Mouse (Mus musculus) liver, embryonic 16.5 days (tissue): ENCODE measurements around the gene Etl4. TPM values are rescaled to one million over a fixed set of nuclear protein-coding genes. Genes with fewer than 3 reads are reported as not detected.

Experiments
- ATAC-seq: fragments of 200-750 bp; cut with Nextera tagmentation; 2 replicates; pipeline ENCODE4 v1.8.0; 2017; ENCODE audit warnings: low read depth, mild to moderate bottlenecking, moderate number of reproducible peaks, moderate library complexity
- H3K27ac ChIP-seq: fragments of 300-500 bp; sonication (generic); 2 replicates; pipeline ENCODE4 v1.5.1; 2014; ENCODE audit warnings: mild to moderate bottlenecking, low read length
- H3K27me3 ChIP-seq: fragments of 300-500 bp; sonication (generic); 2 replicates; pipeline ENCODE4 v1.6.1; 2014; ENCODE audit warnings: low read depth, low read length, mixed read lengths; ENCODE audit not compliant: control insufficient read depth, insufficient read depth
- H3K36me3 ChIP-seq: fragments of 300-500 bp; sonication (generic); 2 replicates; pipeline ENCODE4 v1.6.1; 2014; ENCODE audit warnings: mild to moderate bottlenecking; ENCODE audit not compliant: control insufficient read depth, insufficient read depth
- H3K4me1 ChIP-seq: fragments of 300-500 bp; sonication (generic); 2 replicates; pipeline ENCODE4 v1.6.1; 2014; ENCODE audit warnings: low read depth, low read length, mixed read lengths; ENCODE audit not compliant: control insufficient read depth
- H3K4me2 ChIP-seq: fragments of 300-500 bp; sonication (generic); 2 replicates; pipeline ENCODE4 v1.6.1; 2014; ENCODE audit warnings: low read depth, low read length, mixed read lengths
- H3K4me3 ChIP-seq: fragments of 300-500 bp; sonication (generic); 2 replicates; pipeline ENCODE4 v1.5.1; 2014; ENCODE audit warnings: low read depth, mild to moderate bottlenecking, low read length
- H3K9ac ChIP-seq: fragments of 300-500 bp; sonication (generic); 2 replicates; pipeline ENCODE4 v1.6.1; 2014; ENCODE audit warnings: low read depth, low read length
- H3K9me3 ChIP-seq: fragments of 300-500 bp; sonication (generic); replicated peaks from 2 replicates; pipeline ENCODE4 v1.6.1; 2016; ENCODE audit warnings: low read length; ENCODE audit not compliant: control insufficient read depth
- WGBS: fragments of 180-500 bp; shearing (Covaris S2); extraction: QIAGEN DNeasy Blood & Tissue Kit; methylation state at CpG from one replicate; pipeline ENCODE4 v1.1.7; 2014; ENCODE audit not compliant: insufficient replicate concordance; 5-methylcytosine and 5-hydroxymethylcytosine counted together
- polyA plus RNA-seq: library from polyadenylated mRNA; unstranded; fragments of >200 nt; fragmentation: Nextera tagmentation; extraction: Ambion mirVana; gene quantifications from 2 replicates; pipeline ENCODE4 v1.2.1, GENCODE M21; 2015

Gene Etl4
- polyA plus RNA-seq, 1 experiment from 2014 or later, result 3.4 TPM

DNA sequence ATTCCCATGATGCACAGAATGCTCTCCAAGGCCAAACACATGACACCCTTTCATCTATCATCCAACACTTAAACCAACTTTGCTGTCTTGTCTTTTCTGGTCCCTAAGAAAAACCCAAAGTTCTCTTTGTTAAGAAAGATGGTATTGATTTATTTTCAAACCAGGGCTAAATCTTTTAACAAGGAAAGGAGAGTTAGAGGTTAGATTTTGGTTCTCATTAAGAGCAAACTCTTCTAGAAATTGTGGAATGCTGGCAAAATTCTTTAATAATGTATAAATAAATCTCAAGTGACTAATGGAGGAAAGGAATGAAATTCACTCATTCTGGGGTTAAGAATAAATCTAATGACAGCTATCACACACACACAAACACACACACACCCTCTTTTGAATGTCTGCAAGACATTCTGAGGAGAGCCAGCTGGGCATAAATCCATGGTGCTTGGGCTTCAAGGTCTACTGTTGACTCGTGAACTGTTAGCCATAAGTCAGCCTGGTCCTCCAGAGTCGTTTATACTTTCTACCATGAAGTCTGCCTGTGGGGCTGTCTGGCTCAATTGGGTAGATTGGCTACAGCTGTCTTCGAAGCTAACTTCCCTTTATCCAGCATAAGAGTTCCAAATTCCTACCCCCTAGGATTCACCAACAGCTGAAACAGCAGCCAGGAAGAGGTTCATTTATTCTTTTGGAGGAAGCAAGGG is 544.1 kb downstream of the Etl4 start:
- no peaks in the 10 kb centered on the region for H3K9me3 ChIP-seq
- no peak overlapping the region for H3K4me2 ChIP-seq
- H3K27me3 ChIP-seq, result no peaks in the 10 kb centered on the region
- H3K9ac ChIP-seq, result no peak overlapping the region
- H3K36me3 ChIP-seq, result no peaks in the 10 kb centered on the region
- no peak for ATAC-seq
- no peak overlapping the region for H3K27ac ChIP-seq
- H3K4me1 ChIP-seq, result no peaks in the 10 kb centered on the region
- H3K4me3 ChIP-seq, result no peak overlapping the region
- 49% methylated on average over 3 of the region's 3 CpGs for WGBS

DNA sequence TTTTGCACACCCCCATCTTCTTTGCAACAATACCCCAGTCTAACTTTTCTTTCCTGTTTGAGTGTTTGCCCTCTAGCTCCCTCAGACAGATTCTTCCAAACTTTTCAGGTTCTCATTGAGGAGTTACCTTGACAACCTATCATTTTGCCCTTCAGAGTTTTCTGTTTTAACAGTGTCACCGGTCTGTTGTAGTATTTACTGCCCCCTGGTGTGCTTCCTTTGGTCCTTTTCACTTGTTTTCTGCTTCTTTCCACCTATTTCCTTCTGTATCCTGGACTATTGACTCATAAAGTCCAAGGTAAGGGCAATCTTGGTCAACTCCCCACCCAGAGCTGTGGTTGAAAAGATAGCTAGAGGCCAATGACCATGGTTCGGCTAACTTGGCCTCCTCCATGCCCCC is 569.6 kb downstream of the Etl4 start:
- H3K27ac ChIP-seq, result no peak overlapping the region
- no peak overlapping the region for H3K9ac ChIP-seq
- ATAC-seq, result no peak
- H3K4me1 ChIP-seq, result no peaks in the 10 kb centered on the region
- no peaks in the 10 kb centered on the region for H3K27me3 ChIP-seq
- no peak overlapping the region for H3K4me2 ChIP-seq
- no peaks in the 10 kb centered on the region for H3K36me3 ChIP-seq
- WGBS, result 53% methylated on average over 2 of the region's 2 CpGs
- H3K4me3 ChIP-seq, result no peak overlapping the region
- H3K9me3 ChIP-seq, result no peaks in the 10 kb centered on the region

DNA sequence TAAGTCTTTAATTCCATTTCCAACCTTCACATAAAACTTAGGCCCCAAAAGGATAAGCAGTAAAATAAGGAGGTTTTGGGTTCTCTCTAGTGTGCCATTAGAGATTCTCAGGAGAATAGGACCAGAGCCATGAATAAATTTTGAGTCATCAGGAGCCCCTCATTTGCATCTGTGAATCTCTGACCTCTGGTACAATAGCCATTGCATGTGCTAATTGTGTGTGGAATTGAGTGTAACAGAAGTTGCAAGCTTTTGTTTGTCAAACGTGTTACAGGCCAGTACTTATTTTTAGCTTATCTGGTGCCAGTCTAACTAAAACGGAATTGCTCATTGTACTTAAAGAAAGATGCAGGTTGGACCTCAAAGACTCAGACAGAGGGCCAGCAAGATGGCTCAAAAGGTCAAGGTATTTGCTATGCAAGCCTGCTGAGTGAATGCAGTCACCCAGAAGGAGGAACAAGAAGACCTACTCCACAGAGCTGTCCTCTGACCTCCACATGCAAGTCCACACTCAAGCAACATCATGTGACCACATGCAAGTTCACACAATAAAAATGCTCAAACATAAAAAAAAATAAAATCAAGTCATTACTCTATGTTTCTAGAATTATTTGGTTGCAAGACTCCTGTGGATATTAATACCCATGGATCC is 576.7 kb downstream of the Etl4 start:
- no peaks in the 10 kb centered on the region for H3K4me1 ChIP-seq
- WGBS, result 30% methylated on average over 2 of the region's 2 CpGs
- no peaks in the 10 kb centered on the region for H3K9me3 ChIP-seq
- H3K4me3 ChIP-seq, result no peak overlapping the region
- H3K27ac ChIP-seq, result no peak overlapping the region
- no peak overlapping the region for H3K9ac ChIP-seq
- no peaks in the 10 kb centered on the region for H3K27me3 ChIP-seq
- no peak for ATAC-seq
- no peaks in the 10 kb centered on the region for H3K36me3 ChIP-seq
- no peak overlapping the region for H3K4me2 ChIP-seq

DNA sequence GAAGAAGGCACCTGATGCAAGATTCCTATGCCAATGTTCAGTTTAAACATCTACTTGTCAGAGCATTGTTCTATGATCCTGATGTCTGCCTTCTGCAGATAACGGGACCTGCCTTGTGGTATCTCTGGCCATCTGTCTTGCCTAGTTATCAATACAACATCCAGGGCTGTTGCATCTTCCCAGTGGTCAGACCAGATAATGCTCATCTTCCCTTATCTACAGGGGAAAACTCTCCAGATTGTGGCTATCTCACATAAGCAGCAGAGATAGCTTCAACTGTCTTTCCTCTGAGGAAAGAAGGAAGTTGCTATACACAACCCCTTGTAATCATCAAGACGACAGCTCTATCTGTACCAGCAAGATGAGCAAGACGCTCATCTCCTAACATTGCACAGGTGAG is 579.5 kb downstream of the Etl4 start:
- Histone ChIP-seq H3K4me3 (no peak overlapping the region), H3K27me3 (no peaks in the 10 kb centered on the region), H3K9ac (no peak overlapping the region), H3K27ac (no peak overlapping the region), H3K36me3 (no peaks in the 10 kb centered on the region), H3K4me2 (no peak overlapping the region), H3K9me3 (no peaks in the 10 kb centered on the region), H3K4me1 (no peaks in the 10 kb centered on the region)
- whole genome bisulfite sequencing, result 24% methylated on average over 3 of the region's 3 CpGs
- ATAC-seq, result no peak

DNA sequence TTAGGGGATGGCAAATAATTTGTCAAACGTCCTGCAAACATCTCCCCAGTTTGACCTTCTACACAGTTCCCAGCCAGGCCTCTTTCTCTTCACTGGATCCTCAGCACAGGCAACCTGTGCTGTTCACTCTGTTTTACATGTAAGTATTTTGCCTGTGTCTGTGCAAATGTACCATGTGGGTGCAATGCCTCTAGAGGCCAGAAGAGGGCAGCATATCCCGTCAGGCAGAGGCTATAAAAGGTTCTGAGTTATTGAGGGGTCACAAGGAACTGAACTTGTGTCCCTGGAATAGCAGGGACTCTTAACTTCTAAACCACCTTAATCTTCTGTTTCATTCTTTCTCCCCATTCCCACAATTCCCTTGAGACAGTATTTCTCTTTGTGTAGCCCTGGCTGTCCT is 582.5 kb downstream of the Etl4 start:
- no peak for ATAC-seq

DNA sequence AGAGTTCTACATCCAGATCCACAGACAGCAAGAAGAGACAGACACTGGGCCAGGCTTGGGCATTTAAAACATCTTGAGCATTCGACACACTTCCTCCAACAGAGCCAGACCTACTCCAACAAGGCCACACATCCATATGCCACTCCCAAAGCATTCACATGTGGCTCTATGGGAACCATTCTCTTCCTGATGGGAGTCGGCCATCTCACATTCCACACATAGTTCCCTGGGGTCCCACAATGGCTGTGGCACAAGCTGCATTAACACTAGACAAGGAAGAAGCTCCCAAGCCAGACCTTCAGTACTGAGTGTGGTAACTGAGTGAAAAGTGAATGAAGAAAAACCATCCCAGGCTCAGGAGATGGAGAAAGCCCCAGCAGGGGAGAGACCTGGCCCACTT is 584.2 kb downstream of the Etl4 start:
- Histone ChIP-seq H3K4me1 (no peaks in the 10 kb centered on the region), H3K9ac (no peak overlapping the region), H3K27me3 (no peaks in the 10 kb centered on the region), H3K4me3 (no peak overlapping the region), H3K9me3 (no peaks in the 10 kb centered on the region), H3K4me2 (no peak overlapping the region), H3K36me3 (no peaks in the 10 kb centered on the region), H3K27ac (no peak overlapping the region)
- 63% methylated on average over 2 of the region's 2 CpGs for WGBS
- ATAC-seq, result no peak

More for the DNA sequence above, 582.5 kb downstream of the Etl4 start:
- Histone ChIP-seq H3K9ac (no peak overlapping the region), H3K4me3 (no peak overlapping the region), H3K36me3 (no peaks in the 10 kb centered on the region), H3K27me3 (no peaks in the 10 kb centered on the region), H3K4me2 (no peak overlapping the region), H3K4me1 (no peaks in the 10 kb centered on the region), H3K27ac (no peak overlapping the region), H3K9me3 (no peaks in the 10 kb centered on the region)
- 35% methylated on average over 2 of the region's 2 CpGs for WGBS

DNA sequence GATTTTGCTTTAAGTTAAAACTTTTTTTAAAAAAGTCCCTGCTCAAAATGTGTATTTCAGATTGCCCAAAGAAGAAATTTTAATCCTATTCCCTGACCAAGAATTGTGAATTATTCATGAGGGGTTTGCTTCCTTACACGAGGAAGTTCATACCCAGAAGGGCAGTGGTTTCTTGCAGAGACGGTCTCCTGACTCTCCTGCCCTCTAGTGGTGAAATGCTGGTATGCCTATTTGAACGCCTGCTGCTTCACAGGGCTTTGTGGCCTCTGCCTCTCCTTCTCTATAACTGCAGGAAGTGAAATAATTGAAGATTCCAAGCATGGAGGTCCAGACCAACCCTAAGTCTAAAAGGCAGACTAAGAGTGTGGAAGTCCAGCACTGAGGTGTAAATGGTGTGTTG is 585.1 kb downstream of the Etl4 start:
- H3K9me3 ChIP-seq, result no peaks in the 10 kb centered on the region

DNA sequence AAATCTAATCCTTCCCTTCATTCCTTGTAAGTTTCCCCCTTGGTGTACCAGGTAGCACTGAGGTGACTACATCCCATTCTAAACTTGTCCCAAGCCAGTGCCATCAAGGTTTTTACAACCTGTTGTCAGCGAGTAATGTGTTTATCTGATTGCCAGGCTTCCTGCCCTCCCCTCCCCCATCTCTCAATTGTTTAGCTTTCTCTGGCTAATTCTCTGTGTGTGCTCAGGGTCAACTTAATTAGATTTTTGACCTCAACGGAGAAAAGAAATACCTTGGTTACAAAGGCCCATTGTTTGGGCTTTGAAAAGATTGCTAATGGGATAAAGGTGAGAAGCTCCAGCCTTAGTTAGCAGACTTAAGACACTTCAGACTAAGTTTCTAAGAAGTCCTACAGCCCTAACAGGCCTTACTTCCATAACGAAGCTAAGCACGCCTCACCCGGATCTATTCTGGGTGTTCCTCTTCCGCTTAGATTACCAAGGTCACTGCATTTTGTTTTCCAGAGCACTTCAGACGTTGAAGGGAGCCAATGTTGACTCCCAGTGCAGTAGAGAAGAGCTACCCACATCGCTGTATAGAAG is 586.7 kb downstream of the Etl4 start:
- Histone ChIP-seq H3K9ac (no peak overlapping the region), H3K9me3 (no peaks in the 10 kb centered on the region; the same call in 1 of the 2 replicates), H3K4me2 (no peak overlapping the region), H3K36me3 (no peaks in the 10 kb centered on the region), H3K4me3 (no peak overlapping the region), H3K27ac (no peak overlapping the region), H3K4me1 (no peaks in the 10 kb centered on the region), H3K27me3 (no peaks in the 10 kb centered on the region)
- ATAC-seq, result no peak
- 43% methylated on average over 8 of the region's 8 CpGs for WGBS

More for the DNA sequence above, 585.1 kb downstream of the Etl4 start:
- Histone ChIP-seq H3K4me1 (no peaks in the 10 kb centered on the region), H3K4me2 (no peak overlapping the region), H3K27me3 (no peaks in the 10 kb centered on the region), H3K36me3 (no peaks in the 10 kb centered on the region), H3K9ac (no peak overlapping the region), H3K27ac (no peak overlapping the region), H3K4me3 (no peak overlapping the region)
- WGBS, result 6% methylated on average over 3 of the region's 3 CpGs
- ATAC-seq, result no peak
